Mouse (Mus musculus): ENCODE measurements around the gene Fkrp. TPM values are rescaled to one million over a fixed set of nuclear protein-coding genes. Genes with fewer than 3 reads are reported as not detected.

Gene Fkrp
- polyA plus RNA-seq, 1 experiment from 2014 or later: 21.4 TPM

DNA sequence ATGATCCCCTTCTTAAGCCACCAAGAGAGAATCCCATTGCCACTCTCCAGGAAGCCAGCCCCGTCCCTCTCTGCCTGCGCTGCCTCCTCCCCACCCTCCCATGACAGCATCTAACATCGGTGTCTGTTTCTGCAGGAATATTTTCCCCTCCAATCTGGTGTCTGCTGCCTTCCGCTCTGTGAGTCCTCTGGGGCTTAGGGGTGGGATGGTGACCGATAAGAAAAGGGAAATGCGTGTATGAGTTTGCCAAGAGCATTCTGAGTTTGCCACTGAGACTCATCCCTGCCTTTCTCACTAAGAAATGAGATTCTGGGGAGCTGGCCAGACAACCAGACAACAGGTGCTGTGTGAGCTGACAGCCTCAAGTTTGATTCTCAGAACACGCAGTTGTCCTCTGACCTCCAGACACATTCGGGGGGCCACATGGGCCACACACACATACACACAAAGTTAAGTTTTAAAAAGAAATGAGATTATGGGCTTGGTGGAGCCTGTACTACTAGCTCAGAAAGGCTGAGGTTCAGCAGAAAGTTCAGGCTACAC is 30.9 kb downstream of the Fkrp start:
- H3K27ac ChIP-seq (ENCODE audit: low read length): no peak overlapping the region
- H3K27me3 ChIP-seq (ENCODE audit: control insufficient read depth, insufficient read depth, low read length): no peaks in the 10 kb centered on the region
- H3K9me3 ChIP-seq (replicated peaks; ENCODE audit: control insufficient read depth, low read length): no peaks in the 10 kb centered on the region
- H3K4me3 ChIP-seq (replicated peaks; ENCODE audit: low read length): no peak overlapping the region
- H3K9ac ChIP-seq (ENCODE audit: low read length): no peak overlapping the region
- ATAC-seq (ENCODE audit: insufficient read depth, low FRiP score): no peak
- no peak overlapping the region for H3K4me2 ChIP-seq (ENCODE audit: low read depth, low read length)
- peaks cover 34% of the 10 kb centered on the region for H3K4me1 ChIP-seq (ENCODE audit: control insufficient read depth, insufficient read depth, low read length)
- WGBS: 75% methylated on average over 8 of the region's 8 CpGs
- H3K36me3 ChIP-seq (ENCODE audit: control insufficient read depth, insufficient read depth, low read length): 0 out of 2 replicates have a peak, but pooled peaks cover 3% of the 10 kb centered on the region

DNA sequence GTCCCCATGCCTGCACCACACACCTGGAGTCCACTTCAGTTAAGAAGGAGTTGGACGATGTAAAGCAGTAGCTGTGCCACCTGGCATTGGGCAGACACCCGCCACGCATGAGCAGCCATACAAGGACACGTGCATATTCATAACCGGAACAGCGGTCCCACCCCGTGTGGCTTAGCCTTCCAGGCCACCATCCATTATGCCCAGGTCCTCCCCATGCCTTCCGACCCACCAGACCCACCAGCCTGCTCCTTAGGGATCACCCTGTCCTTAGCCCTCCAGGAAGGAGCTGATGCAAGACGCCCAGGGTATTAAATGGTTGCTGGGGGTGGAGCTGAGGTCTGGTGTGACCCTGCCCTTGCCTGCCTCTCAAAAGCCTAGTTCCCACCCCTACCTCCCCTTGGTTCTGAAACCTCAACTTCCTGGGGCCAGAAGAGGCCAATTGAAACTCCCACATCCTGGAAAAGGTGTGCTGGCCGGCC is 32.0 kb downstream of the Fkrp start:
- 0 out of 2 replicates have a peak, but pooled peaks cover 3% of the 10 kb centered on the region for H3K36me3 ChIP-seq (ENCODE audit: control insufficient read depth, insufficient read depth, low read length)
- no peak for ATAC-seq (ENCODE audit: insufficient read depth, low FRiP score)
- peak overlapping the region; percentile 97 for H3K4me2 ChIP-seq (ENCODE audit: low read depth, low read length)
- H3K9me3 ChIP-seq (replicated peaks; ENCODE audit: control insufficient read depth, low read length): no peaks in the 10 kb centered on the region
- peak overlapping the region; percentile 70 for H3K4me3 ChIP-seq (replicated peaks; ENCODE audit: low read length)
- H3K27ac ChIP-seq (ENCODE audit: low read length): no peak overlapping the region
- no peaks in the 10 kb centered on the region for H3K27me3 ChIP-seq (ENCODE audit: control insufficient read depth, insufficient read depth, low read length)
- peaks cover 34% of the 10 kb centered on the region for H3K4me1 ChIP-seq (ENCODE audit: control insufficient read depth, insufficient read depth, low read length)
- WGBS: 76% methylated on average over 10 of the region's 10 CpGs
- peak overlapping the region; percentile 87; the same call in 1 of the 2 replicates for H3K9ac ChIP-seq (ENCODE audit: low read length)

DNA sequence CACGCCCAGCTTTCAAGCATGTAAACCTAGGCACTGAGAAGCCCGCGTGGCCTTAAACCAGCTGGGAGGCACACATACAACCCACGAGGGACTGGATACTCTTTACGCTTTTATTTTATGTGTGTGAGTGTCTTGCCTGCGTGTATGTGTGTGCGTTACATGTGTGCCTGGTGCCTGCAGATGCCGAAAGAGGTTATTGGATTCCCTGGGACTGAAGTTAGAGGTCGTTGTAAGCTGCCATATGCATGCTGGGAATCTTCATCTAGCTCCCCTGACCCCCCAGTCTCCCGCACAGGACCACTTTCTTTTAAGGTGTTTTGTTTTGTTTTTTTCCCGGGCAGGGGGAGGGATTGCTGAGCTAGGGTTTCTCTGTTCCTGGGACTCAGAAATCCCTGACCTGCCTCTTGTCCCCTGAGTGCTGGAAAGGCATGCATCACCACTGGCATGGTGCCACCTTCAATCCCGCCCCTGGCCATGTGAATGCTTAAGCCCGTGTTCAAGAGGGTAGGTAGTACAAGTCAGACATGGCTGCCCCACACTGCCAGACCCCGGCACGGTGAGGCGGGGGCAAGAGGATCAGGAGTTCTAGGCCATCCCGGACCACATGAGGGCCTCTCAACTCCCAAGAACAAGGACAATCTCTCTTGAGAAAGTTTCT is 32.6 kb downstream of the Fkrp start:
- Histone ChIP-seq H3K9me3 (replicated peaks; ENCODE audit: control insufficient read depth, low read length) (no peaks in the 10 kb centered on the region), H3K9ac (ENCODE audit: low read length) (peak overlapping the region; percentile 87), H3K4me1 (ENCODE audit: control insufficient read depth, insufficient read depth, low read length) (peaks cover 34% of the 10 kb centered on the region)

DNA sequence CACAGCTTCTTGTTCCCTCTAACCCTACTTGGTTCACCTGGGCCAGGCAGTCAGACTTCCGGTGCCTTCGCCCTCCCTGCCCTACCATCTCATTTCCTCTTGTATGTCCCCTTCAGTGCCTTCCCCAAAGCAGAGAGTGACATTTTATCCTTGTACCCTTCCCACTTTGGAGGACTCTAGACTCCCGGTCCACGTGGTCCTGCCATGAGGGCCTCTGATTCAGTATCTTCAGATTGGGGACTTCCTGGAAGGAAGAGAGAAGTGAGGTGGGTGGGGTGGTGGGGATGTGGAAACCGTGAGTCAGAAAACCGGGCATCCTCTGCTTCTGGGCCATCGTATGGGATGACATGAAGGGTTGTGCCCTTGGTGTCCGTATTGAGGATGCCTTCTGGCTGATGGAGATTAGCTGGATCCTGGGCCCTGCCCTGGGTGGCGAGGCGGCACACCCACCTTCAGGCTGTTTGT is 33.3 kb downstream of the Fkrp start:
- 0 out of 2 replicates have a peak, but pooled peaks have one; percentile 11 for ATAC-seq (ENCODE audit: insufficient read depth, low FRiP score)
- WGBS: 23% methylated on average over 10 of the region's 10 CpGs
- H3K27ac ChIP-seq (ENCODE audit: low read length): no peak overlapping the region

More for the DNA sequence above, 32.6 kb downstream of the Fkrp start:
- ATAC-seq (ENCODE audit: insufficient read depth, low FRiP score): no peak
- Histone ChIP-seq H3K36me3 (ENCODE audit: control insufficient read depth, insufficient read depth, low read length) (no peaks in the 10 kb centered on the region), H3K27me3 (ENCODE audit: control insufficient read depth, insufficient read depth, low read length) (no peaks in the 10 kb centered on the region), H3K4me2 (ENCODE audit: low read depth, low read length) (peak overlapping the region; percentile 97), H3K4me3 (replicated peaks; ENCODE audit: low read length) (peak overlapping the region; percentile 70), H3K27ac (ENCODE audit: low read length) (no peak overlapping the region)
- 40% methylated on average over 17 of the region's 17 CpGs for WGBS

DNA sequence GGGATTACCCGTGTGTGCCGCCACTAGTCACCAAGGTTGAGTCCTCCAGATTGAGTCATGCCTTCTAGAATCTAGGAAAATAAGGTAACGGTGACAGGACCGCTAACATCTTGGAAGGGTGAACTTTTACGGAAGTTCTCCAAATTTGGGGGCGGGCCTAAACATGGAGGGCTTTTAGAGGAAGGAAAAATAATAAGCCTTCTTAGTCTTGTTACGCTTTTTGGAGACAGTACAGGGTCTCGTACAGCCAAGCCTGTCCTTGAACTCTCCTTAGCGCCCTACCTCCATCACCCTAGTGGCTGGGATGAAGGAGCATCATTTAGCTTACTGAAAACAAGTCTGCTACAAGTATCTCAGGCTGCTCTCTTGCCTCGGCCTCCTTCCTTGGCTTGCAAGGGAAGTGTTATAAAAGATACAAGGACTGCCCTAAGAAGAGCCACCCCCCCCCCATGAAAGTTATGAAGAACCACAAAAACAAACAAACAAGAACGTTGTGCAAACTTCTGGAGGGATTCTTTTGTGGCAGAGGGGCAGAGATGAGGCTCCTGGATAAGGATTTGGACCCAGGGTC is 33.9 kb downstream of the Fkrp start:
- Histone ChIP-seq H3K27me3 (ENCODE audit: control insufficient read depth, insufficient read depth, low read length) (no peaks in the 10 kb centered on the region), H3K4me1 (ENCODE audit: control insufficient read depth, insufficient read depth, low read length) (peaks cover 34% of the 10 kb centered on the region), H3K9ac (ENCODE audit: low read length) (peak overlapping the region; percentile 87), H3K4me2 (ENCODE audit: low read depth, low read length) (peak overlapping the region; percentile 97), H3K9me3 (replicated peaks; ENCODE audit: control insufficient read depth, low read length) (no peaks in the 10 kb centered on the region), H3K4me3 (replicated peaks; ENCODE audit: low read length) (peak overlapping the region; percentile 70), H3K36me3 (ENCODE audit: control insufficient read depth, insufficient read depth, low read length) (no peaks in the 10 kb centered on the region), H3K27ac (ENCODE audit: low read length) (no peak overlapping the region)
- 4% methylated on average over 11 of the region's 11 CpGs for WGBS
- ATAC-seq (ENCODE audit: insufficient read depth, low FRiP score): no peak

More for the DNA sequence above, 33.3 kb downstream of the Fkrp start:
- Histone ChIP-seq H3K9ac (ENCODE audit: low read length) (peak overlapping the region; percentile 87), H3K36me3 (ENCODE audit: control insufficient read depth, insufficient read depth, low read length) (no peaks in the 10 kb centered on the region), H3K4me1 (ENCODE audit: control insufficient read depth, insufficient read depth, low read length) (peaks cover 34% of the 10 kb centered on the region), H3K9me3 (replicated peaks; ENCODE audit: control insufficient read depth, low read length) (no peaks in the 10 kb centered on the region), H3K4me2 (ENCODE audit: low read depth, low read length) (peak overlapping the region; percentile 97), H3K4me3 (replicated peaks; ENCODE audit: low read length) (peak overlapping the region; percentile 70), H3K27me3 (ENCODE audit: control insufficient read depth, insufficient read depth, low read length) (no peaks in the 10 kb centered on the region)

DNA sequence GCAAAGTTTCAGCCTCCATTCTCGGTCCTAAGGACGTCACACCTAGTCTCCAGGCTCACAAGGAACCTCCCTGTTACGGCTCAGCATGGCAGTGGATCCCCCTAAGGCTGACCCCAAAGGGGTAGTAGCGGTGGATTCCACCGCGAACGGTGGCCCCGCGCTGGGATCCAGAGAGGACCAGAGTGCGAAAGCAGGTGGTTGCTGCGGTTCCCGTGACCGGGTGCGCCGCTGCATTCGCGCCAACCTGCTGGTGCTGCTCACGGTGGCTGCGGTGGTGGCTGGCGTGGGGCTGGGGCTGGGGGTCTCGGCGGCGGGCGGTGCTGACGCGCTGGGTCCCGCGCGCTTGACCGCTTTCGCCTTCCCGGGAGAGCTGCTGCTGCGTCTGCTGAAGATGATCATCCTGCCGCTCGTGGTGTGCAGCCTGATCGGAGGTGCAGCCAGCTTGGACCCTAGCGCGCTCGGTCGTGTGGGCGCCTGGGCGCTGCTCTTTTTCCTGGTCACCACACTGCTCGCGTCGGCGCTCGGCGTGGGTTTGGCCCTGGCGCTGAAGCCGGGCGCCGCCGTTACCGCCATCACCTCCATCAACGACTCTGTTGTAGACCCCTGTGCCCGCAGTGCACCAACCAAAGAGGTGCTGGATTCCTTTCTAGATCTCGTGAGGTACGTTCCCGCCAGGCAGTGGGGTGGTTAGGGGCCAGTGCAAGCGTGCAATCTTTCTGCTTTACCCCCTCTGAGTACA is 34.5 kb downstream of the Fkrp start:
- Histone ChIP-seq H3K4me1 (ENCODE audit: control insufficient read depth, insufficient read depth, low read length) (peaks cover 34% of the 10 kb centered on the region), H3K9me3 (replicated peaks; ENCODE audit: control insufficient read depth, low read length) (no peaks in the 10 kb centered on the region), H3K27me3 (ENCODE audit: control insufficient read depth, insufficient read depth, low read length) (no peaks in the 10 kb centered on the region), H3K9ac (ENCODE audit: low read length) (peak overlapping the region; percentile 87), H3K4me3 (replicated peaks; ENCODE audit: low read length) (peak overlapping the region; percentile 70), H3K4me2 (ENCODE audit: low read depth, low read length) (peak overlapping the region; percentile 97), H3K36me3 (ENCODE audit: control insufficient read depth, insufficient read depth, low read length) (no peaks in the 10 kb centered on the region), H3K27ac (ENCODE audit: low read length) (peak overlapping the region; percentile 54)
- ATAC-seq (ENCODE audit: insufficient read depth, low FRiP score): peak; percentile 6; the same call in 1 of the 2 replicates
- under 1% methylated on average over 60 of the region's 60 CpGs for WGBS

DNA sequence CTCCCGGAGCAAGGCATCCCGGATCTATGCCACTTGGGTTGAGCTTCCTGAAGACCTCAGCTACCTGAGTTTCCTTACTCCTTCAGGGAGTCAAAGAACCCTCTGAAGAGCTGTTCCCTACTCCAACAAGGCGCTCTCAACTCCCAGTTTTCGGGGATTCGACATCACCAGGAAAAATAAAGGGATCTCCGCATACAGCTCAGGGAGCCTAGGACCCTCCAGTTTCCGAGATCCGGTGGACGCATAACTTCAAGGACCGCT is 35.0 kb downstream of the Fkrp start:
- H3K4me3 ChIP-seq (replicated peaks; ENCODE audit: low read length): peak overlapping the region; percentile 70
- WGBS: under 1% methylated on average over 10 of the region's 10 CpGs
- no peaks in the 10 kb centered on the region for H3K36me3 ChIP-seq (ENCODE audit: control insufficient read depth, insufficient read depth, low read length)
- H3K4me1 ChIP-seq (ENCODE audit: control insufficient read depth, insufficient read depth, low read length): peaks cover 34% of the 10 kb centered on the region
- peak overlapping the region; percentile 54 for H3K27ac ChIP-seq (ENCODE audit: low read length)
- peak overlapping the region; percentile 97 for H3K4me2 ChIP-seq (ENCODE audit: low read depth, low read length)
- no peaks in the 10 kb centered on the region for H3K9me3 ChIP-seq (replicated peaks; ENCODE audit: control insufficient read depth, low read length)
- H3K9ac ChIP-seq (ENCODE audit: low read length): peak overlapping the region; percentile 87
- H3K27me3 ChIP-seq (ENCODE audit: control insufficient read depth, insufficient read depth, low read length): no peaks in the 10 kb centered on the region
- peak; percentile 2; the same call in 1 of the 2 replicates for ATAC-seq (ENCODE audit: insufficient read depth, low FRiP score)

DNA sequence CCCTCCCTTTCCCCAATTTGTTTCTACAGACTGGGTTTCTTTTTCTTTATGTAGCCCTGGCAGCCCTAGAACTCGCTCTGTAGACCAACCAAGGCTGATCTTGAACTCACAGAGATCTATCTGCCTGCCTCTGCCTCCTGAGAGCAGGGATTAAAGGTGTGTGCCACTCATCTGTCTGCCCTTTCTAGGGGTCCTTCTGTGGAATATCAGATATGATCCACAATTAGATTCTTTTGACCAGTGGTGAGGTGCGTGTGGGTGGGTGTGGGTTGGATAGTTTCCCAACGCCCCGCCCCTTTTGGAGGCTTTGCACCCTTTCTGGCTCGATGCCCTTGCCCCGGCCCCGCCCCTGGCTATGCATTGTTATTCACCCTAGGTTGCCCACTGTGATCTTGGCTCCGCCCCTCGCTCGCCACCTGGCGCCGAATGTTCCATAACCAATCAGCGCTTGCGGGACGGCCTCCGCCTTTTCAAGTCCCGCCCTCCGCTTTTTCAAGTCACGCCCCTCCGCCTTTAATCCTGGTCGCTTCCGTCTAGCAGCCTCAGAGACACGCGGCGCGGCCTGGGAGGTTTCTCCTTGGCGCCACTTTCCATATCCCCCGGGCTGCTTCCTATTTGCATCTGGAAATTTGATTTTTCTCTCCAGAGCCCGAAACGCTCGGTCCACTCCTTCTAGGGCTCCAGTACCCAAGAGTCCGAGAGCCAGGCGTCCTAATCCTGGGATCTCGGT is 35.5 kb downstream of the Fkrp start, which contains the start of gene Slc1a5:
TSS of gene Slc1a5 (plus strand) at position 516 of the 730 bp plus-strand sequence.
- H3K9me3 ChIP-seq (replicated peaks; ENCODE audit: control insufficient read depth, low read length): no peaks in the 10 kb centered on the region
- H3K27ac ChIP-seq (ENCODE audit: low read length): peak within 1 kb of the TSS; percentile 54
- peak within 1 kb of the TSS; percentile 87 for H3K9ac ChIP-seq (ENCODE audit: low read length)
- H3K4me3 ChIP-seq (replicated peaks; ENCODE audit: low read length): peak within 1 kb of the TSS; percentile 70
- H3K4me1 ChIP-seq (ENCODE audit: control insufficient read depth, insufficient read depth, low read length): peaks cover 34% of the 10 kb centered on the region
- no peaks in the 10 kb centered on the region for H3K27me3 ChIP-seq (ENCODE audit: control insufficient read depth, insufficient read depth, low read length)
- no peaks in the 10 kb centered on the region for H3K36me3 ChIP-seq (ENCODE audit: control insufficient read depth, insufficient read depth, low read length)
- WGBS: 2% methylated on average over 34 of the region's 34 CpGs
- H3K4me2 ChIP-seq (ENCODE audit: low read depth, low read length): peak within 1 kb of the TSS; percentile 97
- ATAC-seq (ENCODE audit: insufficient read depth, low FRiP score): peak; percentile 88
